Mouse (Mus musculus): ENCODE measurements at regions not wholly inside any gene's neighbourhood (a gene's known extent, or its start where the extent isn't known, plus 50 kb on each side); places are given as distances from the start of the nearest gene placed in this dataset.

DNA sequence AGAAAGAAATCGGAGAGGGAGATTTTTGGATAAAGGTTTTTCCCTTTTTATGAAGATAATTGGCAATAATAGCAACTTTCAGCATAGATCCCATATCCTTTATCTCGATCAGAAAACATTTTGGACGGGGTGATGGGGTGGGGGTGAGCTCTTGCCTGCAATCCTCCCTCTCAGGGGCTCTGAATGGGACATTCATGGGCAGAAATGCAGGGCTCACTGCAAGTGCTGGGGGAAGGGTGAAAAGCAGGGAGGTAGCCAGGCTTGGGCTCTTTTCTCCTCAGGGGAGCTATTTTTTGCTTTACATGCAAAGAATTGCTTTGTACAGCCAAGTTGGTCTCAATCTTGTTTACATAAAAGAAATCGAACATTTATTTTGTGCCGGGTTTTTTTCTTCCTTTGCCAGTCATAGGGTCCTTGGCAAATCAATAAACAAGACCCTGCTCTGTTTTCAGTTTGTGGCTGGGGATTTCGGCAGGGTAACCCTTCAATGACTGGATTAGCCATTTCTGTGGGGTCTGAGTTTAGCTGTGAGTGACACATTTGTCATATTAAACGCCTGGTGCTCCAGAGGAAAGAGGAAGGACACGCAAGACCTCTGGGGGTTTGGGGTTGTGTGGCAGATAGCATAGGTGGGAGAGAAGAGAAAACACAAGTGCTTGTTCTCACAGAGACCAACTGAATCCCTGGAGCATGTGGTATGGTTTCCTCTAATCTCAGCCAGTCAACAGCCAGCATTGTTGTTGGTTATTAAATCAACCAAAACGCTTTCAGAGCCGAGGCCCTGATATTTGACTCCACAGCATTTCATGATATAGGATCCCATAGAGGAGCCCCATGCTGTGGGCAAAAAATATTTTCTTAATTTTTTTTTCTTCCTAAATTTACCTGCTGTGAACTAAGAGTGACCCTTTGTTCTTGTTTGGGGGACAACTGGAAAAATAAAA lies 96.8 kb upstream of the Bmper start:
- Histone ChIP-seq H3K4me3 (ENCODE audit: low read depth, low read length) (no peak overlapping the region), H3K27ac (ENCODE audit: low read length) (peak overlapping the region; percentile 23; the same call in 1 of the 2 replicates), H3K9me3 (replicated peaks; ENCODE audit: control insufficient read depth, low read length, poor library complexity, severe bottlenecking) (no peaks in the 10 kb centered on the region), H3K36me3 (ENCODE audit: control insufficient read depth, insufficient read depth, low read length) (no peaks in the 10 kb centered on the region), H3K4me1 (ENCODE audit: control insufficient read depth, insufficient read depth, low read length) (peaks cover 20% of the 10 kb centered on the region), H3K4me2 (ENCODE audit: low read length) (no peak overlapping the region), H3K27me3 (ENCODE audit: control insufficient read depth, insufficient read depth, low read depth, low read length) (no peaks in the 10 kb centered on the region), H3K9ac (ENCODE audit: low read depth, low read length) (no peak overlapping the region)
- ATAC-seq: peak; percentile 46; the same call in 1 of the 2 replicates
- WGBS: 30% methylated on average over 10 of the region's 10 CpGs

DNA sequence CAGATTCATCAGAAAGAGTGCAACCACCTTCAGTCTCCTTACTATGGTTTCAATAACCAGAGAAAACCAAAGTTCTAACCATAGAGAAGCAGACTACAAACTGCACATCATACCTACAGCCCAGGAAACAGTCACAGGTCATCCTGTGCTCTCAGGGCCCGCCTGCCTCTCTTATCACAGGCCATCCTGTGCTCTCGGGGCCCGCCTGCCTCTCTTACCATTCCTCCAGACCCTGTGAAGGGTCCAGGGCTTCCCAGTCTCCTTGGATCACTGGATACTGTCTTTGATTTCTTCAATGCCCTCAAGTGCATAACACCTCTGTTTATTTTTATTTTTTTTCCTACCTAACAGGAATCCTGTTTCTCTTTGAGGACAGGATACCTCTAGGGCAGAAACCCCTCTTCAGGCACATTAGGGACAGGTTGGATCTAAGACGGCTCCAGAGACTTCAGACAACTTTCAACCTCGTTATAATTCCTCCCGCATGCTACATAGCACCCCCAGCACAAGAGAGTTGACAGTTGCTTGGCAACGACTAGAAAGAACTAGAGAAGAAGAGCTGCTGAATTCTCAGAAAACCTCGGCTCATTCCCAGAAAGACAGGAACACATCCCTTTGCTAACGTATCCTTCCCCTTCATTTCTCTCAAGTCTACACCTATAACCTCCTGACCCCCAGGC lies 95.4 kb upstream of the Bmper start:
- H3K27ac ChIP-seq (ENCODE audit: low read length): peak overlapping the region; percentile 80
- 29% methylated on average over 9 of the region's 9 CpGs for WGBS
- no peak overlapping the region for H3K4me3 ChIP-seq (ENCODE audit: low read depth, low read length)
- H3K4me2 ChIP-seq (ENCODE audit: low read length): no peak overlapping the region
- no peaks in the 10 kb centered on the region for H3K36me3 ChIP-seq (ENCODE audit: control insufficient read depth, insufficient read depth, low read length)
- H3K9me3 ChIP-seq (replicated peaks; ENCODE audit: control insufficient read depth, low read length, poor library complexity, severe bottlenecking): no peaks in the 10 kb centered on the region
- H3K9ac ChIP-seq (ENCODE audit: low read depth, low read length): no peak overlapping the region
- H3K27me3 ChIP-seq (ENCODE audit: control insufficient read depth, insufficient read depth, low read depth, low read length): no peaks in the 10 kb centered on the region
- H3K4me1 ChIP-seq (ENCODE audit: control insufficient read depth, insufficient read depth, low read length): peaks cover 20% of the 10 kb centered on the region
- ATAC-seq: peak; percentile 93

DNA sequence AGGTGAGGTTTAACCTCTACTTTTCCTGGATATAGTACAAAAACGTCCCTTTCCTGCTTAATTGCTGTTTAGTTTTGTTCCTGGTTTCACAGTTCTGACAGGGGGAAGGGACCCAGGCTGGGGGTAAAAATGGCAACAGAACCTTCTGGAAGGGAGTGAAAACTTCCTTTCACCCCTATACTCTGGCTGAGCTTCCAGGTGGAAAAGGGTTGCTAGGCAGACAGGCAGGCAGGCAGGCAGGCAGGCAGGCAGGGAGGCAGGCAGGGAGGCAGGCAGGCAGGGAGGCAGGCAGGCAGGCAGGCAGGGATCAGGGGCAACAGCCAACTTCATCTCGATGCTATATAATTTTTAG lies 94.9 kb upstream of the Bmper start:
- Histone ChIP-seq H3K9ac (ENCODE audit: low read depth, low read length) (no peak overlapping the region), H3K4me2 (ENCODE audit: low read length) (no peak overlapping the region), H3K27ac (ENCODE audit: low read length) (peak overlapping the region; percentile 80), H3K4me3 (ENCODE audit: low read depth, low read length) (no peak overlapping the region), H3K27me3 (ENCODE audit: control insufficient read depth, insufficient read depth, low read depth, low read length) (no peaks in the 10 kb centered on the region), H3K36me3 (ENCODE audit: control insufficient read depth, insufficient read depth, low read length) (no peaks in the 10 kb centered on the region), H3K9me3 (replicated peaks; ENCODE audit: control insufficient read depth, low read length, poor library complexity, severe bottlenecking) (no peaks in the 10 kb centered on the region), H3K4me1 (ENCODE audit: control insufficient read depth, insufficient read depth, low read length) (peaks cover 20% of the 10 kb centered on the region)
- peak; percentile 63 for ATAC-seq
- WGBS: 64% methylated on average over 2 of the region's 2 CpGs

DNA sequence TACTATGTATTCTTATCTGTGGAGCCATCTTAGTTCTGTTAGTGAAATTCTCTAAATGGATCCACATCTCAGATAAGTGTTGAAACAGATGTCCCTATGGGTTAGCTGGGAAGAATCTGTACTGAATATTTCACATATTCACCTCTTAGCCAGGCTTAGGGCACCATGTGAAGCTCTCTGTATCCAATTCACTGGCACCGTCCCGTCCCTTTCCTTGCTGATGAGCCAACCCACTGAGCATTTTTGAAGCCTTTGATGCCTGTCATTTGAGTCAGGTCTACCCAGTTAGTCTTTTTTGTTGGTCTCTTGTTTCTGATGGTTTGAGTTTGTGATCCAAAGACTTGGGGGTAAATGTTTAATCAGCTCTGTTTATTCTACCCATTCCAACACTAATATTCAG lies 88.9 kb upstream of the Bmper start:
- WGBS: 81% methylated on average over 2 of the region's 2 CpGs
- no peak for ATAC-seq
- Histone ChIP-seq H3K36me3 (ENCODE audit: control insufficient read depth, insufficient read depth, low read length) (no peaks in the 10 kb centered on the region), H3K4me3 (ENCODE audit: low read depth, low read length) (no peak overlapping the region), H3K9me3 (replicated peaks; ENCODE audit: control insufficient read depth, low read length, poor library complexity, severe bottlenecking) (no peaks in the 10 kb centered on the region), H3K4me1 (ENCODE audit: control insufficient read depth, insufficient read depth, low read length) (no peaks in the 10 kb centered on the region), H3K4me2 (ENCODE audit: low read length) (no peak overlapping the region), H3K27me3 (ENCODE audit: control insufficient read depth, insufficient read depth, low read depth, low read length) (no peaks in the 10 kb centered on the region), H3K9ac (ENCODE audit: low read depth, low read length) (no peak overlapping the region), H3K27ac (ENCODE audit: low read length) (no peak overlapping the region)

DNA sequence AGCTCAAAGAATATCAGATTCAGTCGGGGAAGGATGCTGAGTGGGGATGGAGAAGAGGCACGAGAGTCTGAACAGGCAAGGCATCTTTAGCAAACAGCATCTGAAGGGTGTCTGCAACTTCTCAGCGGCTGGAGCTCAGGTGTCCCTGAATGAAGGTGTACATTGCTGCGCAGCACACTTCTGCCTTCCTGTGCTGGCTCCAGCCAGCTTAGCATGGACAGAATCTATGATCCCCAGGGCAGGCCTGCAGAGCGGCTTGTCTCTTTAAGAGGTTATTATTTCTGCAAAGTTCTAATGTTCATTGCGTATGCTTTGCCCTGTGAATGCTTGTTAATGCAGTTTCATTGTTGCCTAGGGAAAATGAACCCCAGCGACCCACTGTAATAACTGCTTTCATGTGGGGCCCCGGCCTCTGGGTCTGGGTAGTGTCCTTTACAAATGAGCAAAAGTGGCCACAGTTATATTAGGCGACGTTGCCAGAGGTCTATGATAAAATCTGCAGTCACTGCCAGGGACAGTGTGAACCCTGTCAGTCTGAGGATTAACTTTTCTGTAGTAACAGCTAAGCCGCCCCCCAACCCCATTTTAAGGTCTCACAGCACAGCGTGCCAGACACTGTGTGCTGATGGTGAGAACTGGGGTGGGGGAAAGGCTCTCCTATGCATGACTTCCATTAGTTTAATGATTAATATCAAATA lies 88.3 kb upstream of the Bmper start:
- H3K9ac ChIP-seq (ENCODE audit: low read depth, low read length): no peak overlapping the region
- H3K9me3 ChIP-seq (replicated peaks; ENCODE audit: control insufficient read depth, low read length, poor library complexity, severe bottlenecking): no peaks in the 10 kb centered on the region
- no peak overlapping the region for H3K4me2 ChIP-seq (ENCODE audit: low read length)
- no peak overlapping the region for H3K4me3 ChIP-seq (ENCODE audit: low read depth, low read length)
- no peaks in the 10 kb centered on the region for H3K36me3 ChIP-seq (ENCODE audit: control insufficient read depth, insufficient read depth, low read length)
- ATAC-seq: no peak
- no peak overlapping the region for H3K27ac ChIP-seq (ENCODE audit: low read length)
- WGBS: 65% methylated on average over 12 of the region's 12 CpGs
- H3K27me3 ChIP-seq (ENCODE audit: control insufficient read depth, insufficient read depth, low read depth, low read length): no peaks in the 10 kb centered on the region
- H3K4me1 ChIP-seq (ENCODE audit: control insufficient read depth, insufficient read depth, low read length): no peaks in the 10 kb centered on the region

DNA sequence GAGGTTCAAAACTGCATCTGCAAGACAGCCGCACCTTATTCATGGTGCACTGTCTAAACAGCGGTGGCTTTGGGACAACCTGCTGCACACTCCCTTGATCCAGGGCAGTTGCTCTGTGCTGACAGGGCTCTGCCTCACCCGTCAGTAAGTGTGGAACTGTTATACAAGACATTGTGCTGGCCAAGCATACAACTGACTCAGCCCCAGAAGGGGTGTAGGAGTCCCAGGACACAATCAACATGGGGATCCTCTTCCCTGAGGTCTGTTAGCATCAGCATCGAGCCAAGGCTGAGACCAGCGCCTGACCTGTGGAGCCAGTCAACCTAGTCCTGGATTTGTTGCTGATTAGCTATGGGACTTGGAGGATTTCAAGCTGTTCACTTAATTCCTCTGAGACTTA lies 86.4 kb upstream of the Bmper start:
- Histone ChIP-seq H3K27me3 (ENCODE audit: control insufficient read depth, insufficient read depth, low read depth, low read length) (no peaks in the 10 kb centered on the region), H3K27ac (ENCODE audit: low read length) (no peak overlapping the region), H3K9me3 (replicated peaks; ENCODE audit: control insufficient read depth, low read length, poor library complexity, severe bottlenecking) (no peaks in the 10 kb centered on the region), H3K4me3 (ENCODE audit: low read depth, low read length) (no peak overlapping the region), H3K36me3 (ENCODE audit: control insufficient read depth, insufficient read depth, low read length) (no peaks in the 10 kb centered on the region), H3K9ac (ENCODE audit: low read depth, low read length) (no peak overlapping the region), H3K4me1 (ENCODE audit: control insufficient read depth, insufficient read depth, low read length) (no peaks in the 10 kb centered on the region), H3K4me2 (ENCODE audit: low read length) (no peak overlapping the region)
- WGBS: 81% methylated on average over 5 of the region's 5 CpGs
- no peak for ATAC-seq

DNA sequence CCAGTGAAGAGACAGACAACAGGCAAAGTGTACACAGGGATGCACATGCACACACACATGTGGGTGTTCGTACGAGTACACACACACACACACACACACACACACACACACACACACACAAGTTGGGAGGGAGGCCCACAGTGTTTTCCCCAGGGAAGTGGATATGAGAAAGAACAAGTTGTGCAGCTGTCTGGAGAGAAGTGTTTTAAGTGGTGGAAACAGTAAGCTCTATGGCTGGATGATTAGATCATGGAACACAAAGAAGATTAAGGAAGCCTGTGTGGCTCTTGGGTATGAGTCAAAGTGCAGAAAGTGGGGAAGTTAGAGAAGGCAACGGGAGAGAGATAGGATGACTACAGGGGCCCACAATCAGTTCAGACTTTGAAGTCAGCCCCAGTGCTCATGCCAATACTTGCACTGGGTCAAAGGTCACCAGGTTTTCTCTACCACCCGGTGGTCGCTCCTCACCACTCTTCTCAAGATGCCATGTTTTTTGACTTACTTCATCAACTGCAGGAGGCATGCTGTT lies 85.1 kb upstream of the Bmper start:
- no peak for ATAC-seq
- no peaks in the 10 kb centered on the region for H3K9me3 ChIP-seq (replicated peaks; ENCODE audit: control insufficient read depth, low read length, poor library complexity, severe bottlenecking)
- H3K4me2 ChIP-seq (ENCODE audit: low read length): no peak overlapping the region
- H3K4me1 ChIP-seq (ENCODE audit: control insufficient read depth, insufficient read depth, low read length): no peaks in the 10 kb centered on the region
- 69% methylated on average over 5 of the region's 5 CpGs for WGBS
- no peak overlapping the region for H3K9ac ChIP-seq (ENCODE audit: low read depth, low read length)
- H3K27me3 ChIP-seq (ENCODE audit: control insufficient read depth, insufficient read depth, low read depth, low read length): no peaks in the 10 kb centered on the region
- no peak overlapping the region for H3K4me3 ChIP-seq (ENCODE audit: low read depth, low read length)
- H3K27ac ChIP-seq (ENCODE audit: low read length): no peak overlapping the region
- H3K36me3 ChIP-seq (ENCODE audit: control insufficient read depth, insufficient read depth, low read length): no peaks in the 10 kb centered on the region

DNA sequence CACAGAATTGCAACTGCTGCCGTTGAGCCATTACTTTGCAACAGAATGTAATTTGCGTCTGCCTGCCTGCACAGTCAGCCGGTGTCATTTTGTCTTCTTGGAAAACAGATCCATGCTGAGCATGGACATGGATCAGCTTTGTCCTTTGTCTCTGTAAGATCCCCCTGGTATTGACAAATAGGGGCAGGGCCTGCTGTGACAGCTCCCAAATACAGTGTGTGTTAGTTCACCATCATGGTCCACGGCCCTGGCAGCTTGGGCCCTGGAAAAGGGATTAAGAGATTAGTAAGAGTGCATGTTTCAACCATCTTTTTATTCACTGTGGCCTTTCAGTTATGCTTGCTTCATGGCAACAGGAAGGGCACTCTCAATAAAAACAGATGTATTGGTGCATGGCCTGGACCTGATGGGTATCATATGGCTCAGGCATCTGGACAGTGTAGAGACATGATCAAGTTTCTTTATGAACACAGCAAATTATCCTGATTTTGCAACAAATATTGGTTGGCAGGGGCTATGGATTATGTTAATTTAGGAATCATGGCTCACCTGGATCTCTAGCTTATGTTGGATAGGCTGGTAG lies 83.2 kb upstream of the Bmper start:
- no peak overlapping the region for H3K4me2 ChIP-seq (ENCODE audit: low read length)
- H3K9ac ChIP-seq (ENCODE audit: low read depth, low read length): no peak overlapping the region
- no peak overlapping the region for H3K27ac ChIP-seq (ENCODE audit: low read length)
- no peaks in the 10 kb centered on the region for H3K36me3 ChIP-seq (ENCODE audit: control insufficient read depth, insufficient read depth, low read length)
- WGBS: 26% methylated on average over 4 of the region's 4 CpGs
- ATAC-seq: no peak
- no peaks in the 10 kb centered on the region for H3K9me3 ChIP-seq (replicated peaks; ENCODE audit: control insufficient read depth, low read length, poor library complexity, severe bottlenecking)
- no peaks in the 10 kb centered on the region for H3K27me3 ChIP-seq (ENCODE audit: control insufficient read depth, insufficient read depth, low read depth, low read length)
- H3K4me3 ChIP-seq (ENCODE audit: low read depth, low read length): no peak overlapping the region
- H3K4me1 ChIP-seq (ENCODE audit: control insufficient read depth, insufficient read depth, low read length): no peaks in the 10 kb centered on the region
